Mouse (Mus musculus): ENCODE measurements at regions not wholly inside any gene's neighbourhood (a gene's known extent, or its start where the extent isn't known, plus 50 kb on each side); places are given as distances from the start of the nearest gene placed in this dataset.

DNA sequence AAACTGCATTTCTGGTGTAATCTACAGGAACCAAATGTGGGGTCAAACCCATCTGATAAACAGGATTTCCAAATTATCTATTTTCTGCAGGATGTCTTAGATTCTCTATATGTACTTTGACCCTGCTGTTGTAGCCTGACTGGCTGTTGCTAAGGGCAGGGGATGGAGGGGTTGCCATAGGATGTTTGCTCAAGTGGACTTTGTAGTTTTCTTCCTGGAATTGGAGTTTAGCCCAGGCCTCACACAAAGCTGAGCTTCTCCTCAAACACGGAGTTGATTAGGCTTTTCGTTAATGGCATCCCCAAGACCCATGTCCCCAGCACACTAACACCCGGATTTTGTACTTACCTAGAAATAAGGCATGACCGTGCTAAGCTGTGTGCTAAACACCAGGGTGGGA is 173.3 kb downstream of the Atp23 start:
- Histone ChIP-seq H3K27ac (ENCODE audit: insufficient read depth, low read length) (no peak overlapping the region), H3K4me3 (replicated peaks; ENCODE audit: insufficient read depth, low read depth, low read length) (no peak overlapping the region), H3K4me1 (ENCODE audit: control insufficient read depth, insufficient read depth, low read length) (no peaks in the 10 kb centered on the region), H3K27me3 (ENCODE audit: control insufficient read depth, insufficient read depth, low read length) (no peaks in the 10 kb centered on the region)
- WGBS = 55% methylated on average over 4 of the region's 4 CpGs
- TF ChIP-seq POLR2A (IDR thresholded peaks at IDR 0.05; ENCODE audit: borderline replicate concordance, insufficient read depth, low read length) = no peak
- TF ChIP-seq CTCF (IDR thresholded peaks at IDR 0.05; ENCODE audit: borderline replicate concordance, insufficient read depth, low read depth, low read length) = no peak
- no peak for DNase-seq

DNA sequence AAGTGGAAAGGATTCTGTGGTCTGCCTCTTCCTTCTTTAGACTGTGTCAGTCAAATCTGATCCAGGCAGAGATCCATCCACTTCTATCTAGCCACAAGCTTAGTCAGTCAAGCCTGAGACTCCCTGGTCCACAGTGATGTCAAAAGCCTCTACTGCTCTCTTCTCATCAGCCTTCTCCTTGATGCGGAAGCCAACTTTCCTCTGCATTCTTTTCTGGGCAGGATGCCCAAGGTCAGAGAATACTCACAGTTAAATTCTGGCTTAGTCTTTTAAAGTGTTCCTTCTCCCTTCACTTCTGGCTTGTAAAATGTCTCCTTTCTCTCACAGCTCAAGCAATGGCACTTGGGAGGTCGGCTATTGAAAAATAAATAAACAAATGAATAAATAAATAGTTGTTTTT is 183.2 kb downstream of the Atp23 start:
- 25% methylated on average over 2 of the region's 2 CpGs for whole genome bisulfite sequencing
- Histone ChIP-seq H3K4me1 (ENCODE audit: control insufficient read depth, insufficient read depth, low read length) (no peaks in the 10 kb centered on the region), H3K27me3 (ENCODE audit: control insufficient read depth, insufficient read depth, low read length) (no peaks in the 10 kb centered on the region), H3K27ac (ENCODE audit: insufficient read depth, low read length) (no peak overlapping the region), H3K4me3 (replicated peaks; ENCODE audit: insufficient read depth, low read depth, low read length) (no peak overlapping the region)
- DNase-seq = peak in 1 of 2 experiments; percentile 6
- TF ChIP-seq POLR2A (IDR thresholded peaks at IDR 0.05; ENCODE audit: borderline replicate concordance, insufficient read depth, low read length) (no peak), CTCF (IDR thresholded peaks at IDR 0.05; ENCODE audit: borderline replicate concordance, insufficient read depth, low read depth, low read length) (no peak)

- 31% methylated on average over 3 of the region's 3 CpGs for WGBS
- Histone ChIP-seq H3K4me3 (replicated peaks; ENCODE audit: insufficient read depth, low read depth, low read length) (no peak overlapping the region), H3K27me3 (ENCODE audit: control insufficient read depth, insufficient read depth, low read length) (no peaks in the 10 kb centered on the region), H3K4me1 (ENCODE audit: control insufficient read depth, insufficient read depth, low read length) (no peaks in the 10 kb centered on the region), H3K27ac (ENCODE audit: insufficient read depth, low read length) (no peak overlapping the region)
- DNase-seq = no peak
- no peak for TF ChIP-seq POLR2A (IDR thresholded peaks at IDR 0.05; ENCODE audit: borderline replicate concordance, insufficient read depth, low read length)
- no peak for TF ChIP-seq CTCF (IDR thresholded peaks at IDR 0.05; ENCODE audit: borderline replicate concordance, insufficient read depth, low read depth, low read length)
Observed at GRCm38 (mm10) chr10:126711758-126712157, 189.4 kb downstream of the Atp23 start.

DNA sequence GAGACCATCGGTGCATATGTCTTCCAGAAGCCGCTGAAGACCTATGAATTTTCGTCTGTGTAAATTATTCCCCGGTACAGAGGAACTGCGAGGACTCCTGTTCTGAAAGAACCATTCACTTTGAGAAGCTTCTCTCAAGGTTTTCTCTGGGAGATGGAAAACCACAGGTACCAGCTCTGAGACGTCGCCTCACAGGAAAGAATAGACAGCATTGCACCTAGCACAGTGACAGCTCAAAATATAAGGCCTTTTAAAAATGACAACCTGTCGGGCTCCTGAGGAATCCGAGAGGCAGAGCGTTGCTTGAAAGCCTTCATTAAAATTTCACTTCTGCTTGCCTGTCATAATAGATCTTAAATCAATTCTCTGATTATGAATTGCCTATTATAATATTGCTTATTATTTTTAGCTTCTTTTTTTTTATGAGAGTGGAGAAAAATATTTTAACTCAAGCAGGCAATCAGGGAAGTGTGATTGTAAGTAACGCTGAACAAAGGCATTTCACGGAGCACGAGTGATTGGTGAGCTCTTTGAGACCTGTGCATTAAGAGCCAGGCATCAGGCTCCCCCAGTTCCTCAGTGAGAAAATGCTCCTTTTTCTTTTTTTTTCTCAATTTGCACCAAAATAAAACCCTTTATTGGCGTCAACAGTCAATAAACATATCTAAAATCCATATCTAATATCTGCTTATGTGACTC is 191.8 kb downstream of the Atp23 start:
- WGBS = 54% methylated on average over 14 of the region's 14 CpGs
- DNase-seq = no peak
- Histone ChIP-seq H3K27ac (ENCODE audit: insufficient read depth, low read length) (no peak overlapping the region), H3K27me3 (ENCODE audit: control insufficient read depth, insufficient read depth, low read length) (no peaks in the 10 kb centered on the region), H3K4me3 (replicated peaks; ENCODE audit: insufficient read depth, low read depth, low read length) (no peak overlapping the region), H3K4me1 (ENCODE audit: control insufficient read depth, insufficient read depth, low read length) (no peaks in the 10 kb centered on the region)
- TF ChIP-seq CTCF (IDR thresholded peaks at IDR 0.05; ENCODE audit: borderline replicate concordance, insufficient read depth, low read depth, low read length) (no peak), POLR2A (IDR thresholded peaks at IDR 0.05; ENCODE audit: borderline replicate concordance, insufficient read depth, low read length) (no peak)

- no peak overlapping the region for H3K27ac ChIP-seq (ENCODE audit: insufficient read depth, low read length)
- TF ChIP-seq CTCF (IDR thresholded peaks at IDR 0.05; ENCODE audit: borderline replicate concordance, insufficient read depth, low read depth, low read length) = no peak
- no peak for TF ChIP-seq POLR2A (IDR thresholded peaks at IDR 0.05; ENCODE audit: borderline replicate concordance, insufficient read depth, low read length)
- 16% methylated on average over 4 of the region's 4 CpGs for WGBS
Observed at GRCm38 (mm10) chr10:126708730-126709129, 192.4 kb downstream of the Atp23 start.

GRCm38 (mm10) chr10:126708215-126708614 is 192.9 kb downstream of the Atp23 start:
- TF ChIP-seq CTCF (IDR thresholded peaks at IDR 0.05; ENCODE audit: borderline replicate concordance, insufficient read depth, low read depth, low read length) (no peak), POLR2A (IDR thresholded peaks at IDR 0.05; ENCODE audit: borderline replicate concordance, insufficient read depth, low read length) (no peak)
- Histone ChIP-seq H3K4me3 (replicated peaks; ENCODE audit: insufficient read depth, low read depth, low read length) (no peak overlapping the region), H3K4me1 (ENCODE audit: control insufficient read depth, insufficient read depth, low read length) (no peaks in the 10 kb centered on the region), H3K27me3 (ENCODE audit: control insufficient read depth, insufficient read depth, low read length) (no peaks in the 10 kb centered on the region), H3K27ac (ENCODE audit: insufficient read depth, low read length) (no peak overlapping the region)
- WGBS = 32% methylated on average over 4 of the region's 4 CpGs
- no peak for DNase-seq

More at GRCm38 (mm10) chr10:126708730-126709129, 192.4 kb downstream of the Atp23 start:
- DNase-seq = no peak
- no peak overlapping the region for H3K4me3 ChIP-seq (replicated peaks; ENCODE audit: insufficient read depth, low read depth, low read length)
- no peaks in the 10 kb centered on the region for H3K4me1 ChIP-seq (ENCODE audit: control insufficient read depth, insufficient read depth, low read length)
- H3K27me3 ChIP-seq (ENCODE audit: control insufficient read depth, insufficient read depth, low read length) = no peaks in the 10 kb centered on the region

GRCm38 (mm10) chr10:126697086-126697485 is 204.1 kb downstream of the Atp23 start:
- no peak for DNase-seq
- TF ChIP-seq POLR2A (IDR thresholded peaks at IDR 0.05; ENCODE audit: borderline replicate concordance, insufficient read depth, low read length) (no peak), CTCF (IDR thresholded peaks at IDR 0.05; ENCODE audit: borderline replicate concordance, insufficient read depth, low read depth, low read length) (no peak)
- no peak overlapping the region for H3K27ac ChIP-seq (ENCODE audit: insufficient read depth, low read length)
- 88% methylated on average over 10 of the region's 10 CpGs for WGBS
- H3K4me1 ChIP-seq (ENCODE audit: control insufficient read depth, insufficient read depth, low read length) = no peaks in the 10 kb centered on the region
- H3K27me3 ChIP-seq (ENCODE audit: control insufficient read depth, insufficient read depth, low read length) = no peaks in the 10 kb centered on the region
- H3K4me3 ChIP-seq (replicated peaks; ENCODE audit: insufficient read depth, low read depth, low read length) = no peak overlapping the region

DNA sequence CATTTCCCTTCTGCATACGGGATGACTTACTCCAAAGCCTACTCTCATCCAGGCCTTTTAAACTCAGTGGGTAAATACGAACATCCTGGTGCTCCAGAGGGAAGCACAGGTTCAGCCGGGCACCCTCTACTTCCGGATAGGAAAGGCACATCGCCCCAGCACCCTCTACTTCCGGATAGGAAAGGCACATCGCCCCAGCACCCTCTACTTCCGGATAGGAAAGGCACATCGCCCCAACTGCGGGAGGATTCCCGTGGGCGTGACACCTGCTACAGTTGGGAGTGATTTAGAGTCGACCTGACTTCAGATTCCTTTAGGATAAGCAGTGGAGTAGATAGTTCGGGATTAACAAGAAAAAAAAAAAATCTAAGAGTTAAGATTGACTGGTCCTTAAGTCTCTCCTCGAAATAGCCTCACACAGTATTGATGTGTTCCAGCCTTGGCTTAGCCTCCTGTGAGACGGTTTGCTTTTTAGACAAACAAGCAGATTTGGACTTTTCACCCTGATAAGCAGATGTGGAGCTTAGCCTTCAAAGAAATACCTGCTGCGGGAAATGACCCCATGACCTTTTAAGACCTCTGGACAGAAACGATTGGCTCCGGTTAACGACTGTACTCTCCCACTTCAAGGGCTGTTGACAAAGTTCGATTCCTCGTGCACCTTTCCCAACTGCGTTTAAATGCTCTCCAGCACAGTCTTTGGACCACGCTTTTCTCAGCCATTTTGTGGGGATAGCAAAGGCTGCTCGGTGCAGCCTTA is 210.1 kb downstream of the Atp23 start:
- Histone ChIP-seq H3K27ac (ENCODE audit: insufficient read depth, low read length) (no peak overlapping the region), H3K4me1 (ENCODE audit: control insufficient read depth, insufficient read depth, low read length) (no peaks in the 10 kb centered on the region), H3K4me3 (replicated peaks; ENCODE audit: insufficient read depth, low read depth, low read length) (no peak overlapping the region), H3K27me3 (ENCODE audit: control insufficient read depth, insufficient read depth, low read length) (no peaks in the 10 kb centered on the region)
- TF ChIP-seq POLR2A (IDR thresholded peaks at IDR 0.05; ENCODE audit: borderline replicate concordance, insufficient read depth, low read length) (no peak), CTCF (IDR thresholded peaks at IDR 0.05; ENCODE audit: borderline replicate concordance, insufficient read depth, low read depth, low read length) (no peak)
- WGBS = 84% methylated on average over 25 of the region's 25 CpGs
- no peak for DNase-seq

Measured in cerebellum, adult 2 months (tissue).